Mouse (Mus musculus) brain, embryonic 14.5 days (tissue): ENCODE data around the gene Btbd11.

ENCODE experiments used
- CTCF ChIP-seq: fragments of 200-500 bp; IDR thresholded peaks from 2 replicates; pipeline ENCODE4 v1.5.1; 2012; ENCODE audit warnings: inconsistent platforms, mild to moderate bottlenecking, moderate library complexity, borderline replicate concordance; ENCODE audit not compliant: insufficient read depth, insufficient read length; ENCODE audit errors: extremely low read depth
- POLR2A ChIP-seq: fragments of 200-500 bp; IDR thresholded peaks from 2 replicates; pipeline ENCODE4 v1.6.1; 2012; ENCODE audit warnings: mild to moderate bottlenecking, inconsistent platforms, borderline replicate concordance; ENCODE audit not compliant: poor library complexity, insufficient read depth, insufficient read length, severe bottlenecking; ENCODE audit errors: extremely low read depth

DNA sequence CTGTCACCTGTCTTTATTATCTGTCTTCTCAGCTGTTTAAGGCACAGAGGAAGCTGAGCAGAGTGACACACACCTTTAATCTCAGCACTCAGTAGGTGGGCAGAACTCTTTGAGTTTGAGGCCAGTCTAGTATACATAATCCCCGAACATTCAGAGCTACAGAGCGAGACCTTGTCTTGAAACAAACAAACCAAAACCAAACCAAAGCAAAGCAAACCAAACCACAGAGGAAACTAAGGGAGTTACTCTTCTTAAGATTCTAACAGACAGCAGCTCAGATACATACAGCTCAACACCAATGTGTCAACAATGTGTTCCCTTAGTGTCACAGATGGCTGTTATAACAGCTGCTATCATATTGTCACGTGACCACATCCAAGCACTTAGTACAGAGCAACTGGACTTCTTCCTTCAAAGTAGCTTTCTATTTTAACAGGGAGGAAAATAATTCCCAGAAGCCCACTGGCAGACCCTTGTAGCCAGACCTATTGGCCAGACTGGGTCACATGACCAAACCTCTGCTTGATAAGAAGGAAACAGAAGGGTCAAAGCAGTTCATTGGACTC lies 27.0 kb upstream of the Btbd11 start:
- TF ChIP-seq CTCF (no peak), POLR2A (no peak)
